Mouse (Mus musculus) kidney, postnatal 14 days (tissue): ENCODE results near the gene Tex33.

Experiments
- DNase-seq: peaks from one replicate; pipeline ENCODE4 v3.0.0; 2022; ENCODE audit warnings: mixed read lengths

Tex33 gene

GRCm38 (mm10) chr15:78414157-78414556, 18.4 kb upstream of the Tex33 start:
- DNase-seq: no peak

- no peak for DNase-seq
These were observed 18.0 kb upstream of the Tex33 start for GRCm38 (mm10) chr15:78413719-78414117.

- DNase-seq: no peak
These were observed 17.5 kb upstream of the Tex33 start for GRCm38 (mm10) chr15:78413083-78413718.

- DNase-seq: peak; percentile 76
These were observed 13.9 kb upstream of the Tex33 start for GRCm38 (mm10) chr15:78409570-78410052.

GRCm38 (mm10) chr15:78406293-78406934, 10.7 kb upstream of the Tex33 start, which contains the start of gene Mpst:
TSS of gene Mpst (plus strand) at chr15:78406416.
- DNase-seq: peak; percentile 94

GRCm38 (mm10) chr15:78405517-78406211, 10.0 kb upstream of the Tex33 start, which contains the start of gene Tst:
TSS of gene Tst (minus strand) at chr15:78405907.
- DNase-seq: peak; percentile 97

- DNase-seq: no peak
These were observed 9.4 kb upstream of the Tex33 start for GRCm38 (mm10) chr15:78405098-78405497.

- peak; percentile 85 for DNase-seq
These were observed 8.2 kb upstream of the Tex33 start for GRCm38 (mm10) chr15:78403896-78404295.

GRCm38 (mm10) chr15:78403301-78403741, 7.6 kb upstream of the Tex33 start:
- peak; percentile 87 for DNase-seq

GRCm38 (mm10) chr15:78402423-78402822, 6.7 kb upstream of the Tex33 start:
- DNase-seq: peak; percentile 59

GRCm38 (mm10) chr15:78401921-78402320, 6.2 kb upstream of the Tex33 start:
- peak; percentile 83 for DNase-seq

- DNase-seq: no peak
These were observed 5.6 kb upstream of the Tex33 start for GRCm38 (mm10) chr15:78401345-78401744.

- no peak for DNase-seq
These were observed 4.9 kb downstream of the Tex33 start for GRCm38 (mm10) chr15:78390855-78391254.

- no peak for DNase-seq
These were observed 10.1 kb downstream of the Tex33 start for GRCm38 (mm10) chr15:78385564-78385963.

- no peak for DNase-seq
These were observed 11.2 kb downstream of the Tex33 start for GRCm38 (mm10) chr15:78384220-78385116.

- peak; percentile 77 for DNase-seq
These were observed 12.1 kb downstream of the Tex33 start for GRCm38 (mm10) chr15:78383450-78384219.

GRCm38 (mm10) chr15:78382115-78382514, 13.6 kb downstream of the Tex33 start:
- DNase-seq: no peak

- DNase-seq: no peak
These were observed 15.0 kb downstream of the Tex33 start for GRCm38 (mm10) chr15:78380741-78381140.

GRCm38 (mm10) chr15:78380208-78380607, 15.5 kb downstream of the Tex33 start:
- no peak for DNase-seq

- no peak for DNase-seq
These were observed 17.2 kb downstream of the Tex33 start for GRCm38 (mm10) chr15:78378556-78378955.

- DNase-seq: no peak
These were observed 17.9 kb downstream of the Tex33 start for GRCm38 (mm10) chr15:78377859-78378258.

GRCm38 (mm10) chr15:78374204-78374603, 21.5 kb downstream of the Tex33 start:
- DNase-seq: peak; percentile 19
